Mouse (Mus musculus) heart, postnatal 25 days (tissue): ENCODE measurements at regions not wholly inside any gene's neighbourhood (a gene's known extent, or its start where the extent isn't known, plus 50 kb on each side); places are given as distances from the start of the nearest gene placed in this dataset.

Experiments used
- DNase-seq: peaks from one replicate; pipeline ENCODE4 v3.0.0; 2022; ENCODE audit warnings: low spot score
- intact Hi-C: fragments of 180-260 bp; cut with DNase I; formaldehyde crosslinking; loops from one replicate; pipeline ENCODE4 v1.15.1; 2025

- intact Hi-C loops: no loop called here
- no peak for DNase-seq
Measured at GRCm38 (mm10) chr13:47843541-47844267, 417.3 kb upstream of the Id4 start.

GRCm38 (mm10) chr13:47846713-47847112 is 414.3 kb upstream of the Id4 start:
- intact Hi-C loops: no loop called here
- DNase-seq: no peak

- intact Hi-C loops: no loop called here
- no peak for DNase-seq
Measured at GRCm38 (mm10) chr13:47848371-47849188, 412.4 kb upstream of the Id4 start.

- intact Hi-C loops: no loop called here
- no peak for DNase-seq
Measured at GRCm38 (mm10) chr13:47855422-47856108, 405.5 kb upstream of the Id4 start.

GRCm38 (mm10) chr13:47858946-47859345 is 402.1 kb upstream of the Id4 start:
- intact Hi-C loops: no loop called here
- DNase-seq: no peak

- DNase-seq: no peak
- intact Hi-C loops: no loop called here
Measured at GRCm38 (mm10) chr13:47860316-47860715, 400.7 kb upstream of the Id4 start.

GRCm38 (mm10) chr13:47862896-47863295 is 398.1 kb upstream of the Id4 start:
- intact Hi-C loops: no loop called here
- DNase-seq: no peak

GRCm38 (mm10) chr13:47868656-47869055 is 392.4 kb upstream of the Id4 start:
- intact Hi-C loops: no loop called here
- no peak for DNase-seq

GRCm38 (mm10) chr13:47869670-47870532 is 391.1 kb upstream of the Id4 start:
- peak; percentile 12 for DNase-seq
- intact Hi-C loops: no loop called here

GRCm38 (mm10) chr13:47872645-47873044 is 388.4 kb upstream of the Id4 start:
- no peak for DNase-seq
- intact Hi-C loops: no loop called here

- no peak for DNase-seq
- intact Hi-C loops: no loop called here
Measured at GRCm38 (mm10) chr13:47892569-47892968, 368.5 kb upstream of the Id4 start.

- DNase-seq: no peak
- intact Hi-C loops: no loop called here
Measured at GRCm38 (mm10) chr13:47894331-47894730, 366.7 kb upstream of the Id4 start.

- intact Hi-C loops: no loop called here
- DNase-seq: no peak
Measured at GRCm38 (mm10) chr13:47895256-47895655, 365.8 kb upstream of the Id4 start.

GRCm38 (mm10) chr13:47896646-47897045 is 364.4 kb upstream of the Id4 start:
- DNase-seq: no peak
- intact Hi-C loops: no loop called here

- intact Hi-C loops: no loop called here
- DNase-seq: no peak
Measured at GRCm38 (mm10) chr13:47909851-47910530, 351.0 kb upstream of the Id4 start.

GRCm38 (mm10) chr13:47910531-47910910 is 350.5 kb upstream of the Id4 start:
- DNase-seq: no peak
- intact Hi-C loops: no loop called here

- intact Hi-C loops: no loop called here
- DNase-seq: no peak
Measured at GRCm38 (mm10) chr13:47916456-47916855, 344.6 kb upstream of the Id4 start.

- no peak for DNase-seq
- intact Hi-C loops: no loop called here
Measured at GRCm38 (mm10) chr13:47917370-47917769, 343.7 kb upstream of the Id4 start.

GRCm38 (mm10) chr13:47921044-47921443 is 340.0 kb upstream of the Id4 start:
- intact Hi-C loops: no loop called here
- no peak for DNase-seq
